Mouse (Mus musculus) kidney, postnatal 0 days (tissue): ENCODE measurements at regions not wholly inside any gene's neighbourhood (a gene's known extent, or its start where the extent isn't known, plus 50 kb on each side); places are given as distances from the start of the nearest gene placed in this dataset.
A peak's percentile ranks its signal among the peaks of the same experiment; 100 is the strongest.

ENCODE experiments used
- ATAC-seq: fragments of 200-750 bp; cut with Nextera tagmentation; replicated peaks from 2 replicates; pipeline ENCODE4 v1.8.0; 2017; ENCODE audit warnings: low read depth, moderate number of reproducible peaks, moderate TSS enrichment, moderate library complexity; ENCODE audit not compliant: low FRiP score
- DNase-seq: peaks from one replicate; pipeline ENCODE4 v3.0.0-alpha.2; 2016; ENCODE audit warnings: low spot score
- H3K27ac ChIP-seq: fragments of 300-500 bp; sonication (generic); 2 replicates; pipeline ENCODE4 v1.5.1; 2014; ENCODE audit warnings: mild to moderate bottlenecking
- H3K27me3 ChIP-seq: fragments of 300-500 bp; sonication (generic); 2 replicates; pipeline ENCODE4 v1.6.1; 2014; ENCODE audit warnings: low read length, mixed read lengths; ENCODE audit not compliant: insufficient read depth
- H3K36me3 ChIP-seq: fragments of 300-500 bp; sonication (generic); 2 replicates; pipeline ENCODE4 v1.6.1; 2014; ENCODE audit warnings: low read length, mixed read lengths; ENCODE audit not compliant: insufficient read depth
- H3K4me1 ChIP-seq: fragments of 300-500 bp; sonication (generic); replicated peaks from 2 replicates; pipeline ENCODE4 v1.6.1; 2014; ENCODE audit warnings: antibody characterized with exemption, low read length, mixed read lengths; ENCODE audit not compliant: insufficient read depth
- H3K4me2 ChIP-seq: fragments of 300-500 bp; sonication (generic); 2 replicates; pipeline ENCODE4 v1.6.1; 2014; ENCODE audit warnings: mild to moderate bottlenecking, low read length, moderate library complexity, mixed read lengths
- H3K4me3 ChIP-seq: fragments of 300-500 bp; sonication (generic); replicated peaks from 2 replicates; pipeline ENCODE4 v1.5.1; 2014; ENCODE audit warnings: low read depth, low read length
- H3K9ac ChIP-seq: fragments of 300-500 bp; sonication (generic); 2 replicates; pipeline ENCODE4 v1.6.1; 2014; ENCODE audit warnings: low read depth, low read length
- H3K9me3 ChIP-seq: fragments of 300-500 bp; sonication (generic); replicated peaks from 2 replicates; pipeline ENCODE4 v1.6.1; 2016; ENCODE audit warnings: low read length, inconsistent platforms, mixed read lengths
- CTCF ChIP-seq: IDR thresholded peaks from 2 replicates; pipeline ENCODE4 v1.5.1; 2016; ENCODE audit warnings: antibody characterized with exemption, low read depth, mild to moderate bottlenecking, moderate library complexity
- WGBS: fragments of 180-500 bp; shearing (Covaris S2); extraction: QIAGEN DNeasy Blood & Tissue Kit; methylation state at CpG from one replicate; pipeline ENCODE4 v1.1.7; 2014; 5-methylcytosine and 5-hydroxymethylcytosine counted together

DNA sequence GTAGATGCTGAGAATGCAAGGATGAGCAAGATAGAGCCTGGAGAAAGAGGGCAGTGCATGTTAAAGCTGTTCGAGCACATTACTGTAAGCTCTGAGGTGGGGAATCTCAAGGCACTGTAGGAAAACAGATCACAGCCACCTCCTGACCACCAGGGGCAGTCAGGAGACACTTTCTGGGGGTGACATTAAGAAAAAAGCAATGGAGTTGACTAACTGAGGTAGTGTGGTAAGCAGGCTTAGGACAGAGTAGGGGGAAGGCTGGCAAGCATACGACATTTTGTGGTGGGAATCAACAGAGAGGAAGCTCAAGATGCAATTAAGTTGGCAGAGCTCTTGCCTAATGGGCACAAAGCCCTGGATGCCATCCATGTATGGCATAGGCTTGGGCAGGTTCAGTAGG is 172.9 kb upstream of the Ercc4 start:
- Histone ChIP-seq H3K36me3 (no peaks in the 10 kb centered on the region), H3K9me3 (no peaks in the 10 kb centered on the region), H3K4me1 (no peaks in the 10 kb centered on the region), H3K4me2 (no peak overlapping the region), H3K4me3 (no peak overlapping the region), H3K9ac (no peak overlapping the region), H3K27me3 (no peaks in the 10 kb centered on the region), H3K27ac (no peak overlapping the region)
- DNase-seq (no peak), ATAC-seq (no peak)
- WGBS = 94% methylated on average over 2 of the region's 2 CpGs
- peak; percentile 35; the same call in 1 of the 2 replicates for TF ChIP-seq CTCF

DNA sequence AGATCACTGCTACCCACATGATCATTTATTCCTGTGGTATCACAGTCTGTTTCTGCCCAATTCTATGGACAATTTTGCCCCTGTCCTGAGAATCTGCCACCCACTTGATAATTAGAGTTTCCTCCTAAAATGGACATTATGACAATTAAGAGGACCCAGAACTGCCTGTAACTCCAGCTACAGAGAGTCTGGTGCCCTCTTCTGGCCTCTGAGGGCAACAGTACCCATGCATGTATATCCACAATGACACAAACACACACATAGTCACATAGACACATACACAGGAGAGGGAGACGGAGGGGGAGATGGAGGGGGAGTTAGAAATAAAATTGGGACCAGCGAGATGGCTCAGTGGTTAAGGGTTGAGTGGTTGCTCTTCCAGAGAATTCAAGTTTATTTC is 170.9 kb upstream of the Ercc4 start:
- ATAC-seq (no peak), DNase-seq (no peak)
- Histone ChIP-seq H3K27me3 (no peaks in the 10 kb centered on the region), H3K9ac (no peak overlapping the region), H3K4me1 (no peaks in the 10 kb centered on the region), H3K4me3 (no peak overlapping the region), H3K9me3 (no peaks in the 10 kb centered on the region), H3K4me2 (no peak overlapping the region), H3K27ac (no peak overlapping the region), H3K36me3 (no peaks in the 10 kb centered on the region)
- peak; percentile 51 for TF ChIP-seq CTCF
- 94% methylated on average over 2 of the region's 2 CpGs for WGBS

GRCm38 (mm10) chr16:12951176-12951575 is 158.3 kb upstream of the Ercc4 start:
- DNase-seq = no peak
- Histone ChIP-seq H3K36me3 (no peaks in the 10 kb centered on the region), H3K9ac (no peak overlapping the region), H3K4me2 (no peak overlapping the region), H3K4me3 (no peak overlapping the region), H3K9me3 (no peaks in the 10 kb centered on the region), H3K27me3 (no peaks in the 10 kb centered on the region), H3K27ac (no peak overlapping the region), H3K4me1 (no peaks in the 10 kb centered on the region)
- ATAC-seq = no peak
- no peak for TF ChIP-seq CTCF
- 82% methylated on average over 5 of the region's 5 CpGs for WGBS

DNA sequence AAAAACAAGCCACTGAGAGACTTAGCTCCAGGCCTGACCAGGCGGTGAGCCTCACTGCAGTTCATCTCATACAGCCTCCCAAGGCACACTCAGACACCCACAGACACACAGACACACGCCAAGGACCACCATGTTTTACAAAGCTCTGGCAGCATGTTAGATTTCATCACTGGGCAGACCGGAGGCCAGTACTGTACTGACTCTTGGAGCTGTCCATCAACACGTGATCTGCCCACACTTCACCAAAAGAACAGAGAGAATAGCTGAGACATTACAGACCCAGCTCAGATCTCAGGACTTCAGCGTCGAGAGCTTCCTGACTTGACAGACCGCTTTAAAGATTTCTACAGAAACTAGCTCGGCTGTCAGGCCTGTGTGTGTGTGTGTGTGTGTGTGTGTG is 155.5 kb upstream of the Ercc4 start:
- 65% methylated on average over 8 of the region's 8 CpGs for WGBS
- no peaks in the 10 kb centered on the region for H3K36me3 ChIP-seq
- no peak overlapping the region for H3K4me2 ChIP-seq
- H3K9me3 ChIP-seq = no peaks in the 10 kb centered on the region
- ATAC-seq (no peak), DNase-seq (no peak)
- no peaks in the 10 kb centered on the region for H3K27me3 ChIP-seq
- no peak for TF ChIP-seq CTCF
- H3K27ac ChIP-seq = no peak overlapping the region
- no peaks in the 10 kb centered on the region for H3K4me1 ChIP-seq
- H3K9ac ChIP-seq = no peak overlapping the region
- no peak overlapping the region for H3K4me3 ChIP-seq

GRCm38 (mm10) chr16:12956416-12956815 is 153.1 kb upstream of the Ercc4 start:
- no peak for DNase-seq
- Histone ChIP-seq H3K27me3 (no peaks in the 10 kb centered on the region), H3K4me3 (no peak overlapping the region), H3K9ac (no peak overlapping the region), H3K4me2 (no peak overlapping the region), H3K27ac (no peak overlapping the region), H3K9me3 (no peaks in the 10 kb centered on the region), H3K36me3 (no peaks in the 10 kb centered on the region), H3K4me1 (no peaks in the 10 kb centered on the region)
- 49% methylated on average over 3 of the region's 3 CpGs for WGBS
- no peak for ATAC-seq
- TF ChIP-seq CTCF = no peak

- ATAC-seq = no peak
- H3K27me3 ChIP-seq = no peaks in the 10 kb centered on the region
- no peaks in the 10 kb centered on the region for H3K4me1 ChIP-seq
- H3K27ac ChIP-seq = no peak overlapping the region
- H3K4me2 ChIP-seq = no peak overlapping the region
- DNase-seq = no peak
- no peak for TF ChIP-seq CTCF
- H3K36me3 ChIP-seq = no peaks in the 10 kb centered on the region
- H3K9me3 ChIP-seq = no peaks in the 10 kb centered on the region
- 72% methylated on average over 5 of the region's 5 CpGs for WGBS
- H3K4me3 ChIP-seq = no peak overlapping the region
- H3K9ac ChIP-seq = no peak overlapping the region
Measured at GRCm38 (mm10) chr16:12960885-12961284, 148.6 kb upstream of the Ercc4 start.

GRCm38 (mm10) chr16:12982681-12983080 is 126.8 kb upstream of the Ercc4 start:
- Histone ChIP-seq H3K9me3 (no peaks in the 10 kb centered on the region), H3K4me1 (no peaks in the 10 kb centered on the region), H3K27me3 (no peaks in the 10 kb centered on the region), H3K36me3 (no peaks in the 10 kb centered on the region), H3K4me3 (no peak overlapping the region), H3K27ac (no peak overlapping the region), H3K9ac (no peak overlapping the region), H3K4me2 (no peak overlapping the region)
- no peak for TF ChIP-seq CTCF
- DNase-seq (peak; percentile 30), ATAC-seq (no peak)
- 70% methylated on average over 1 of the region's 1 CpGs for WGBS
